Mouse (Mus musculus) embryonic facial prominence, embryonic 15.5 days (tissue): Measurements from ENCODE around the gene Srsf5. TPM values are rescaled to one million over a fixed set of nuclear protein-coding genes. Genes with fewer than 3 reads are reported as not detected.

Experiments used
- ATAC-seq: fragments of 200-750 bp; cut with Nextera tagmentation; 2 replicates; pipeline ENCODE4 v1.8.0; 2017; ENCODE audit warnings: low read depth, moderate TSS enrichment; ENCODE audit not compliant: insufficient number of reproducible peaks, low FRiP score, low TSS enrichment
- H3K27ac ChIP-seq: fragments of 300-500 bp; sonication (generic); replicated peaks from 2 replicates; pipeline ENCODE4 v1.5.1; 2015; ENCODE audit warnings: mild to moderate bottlenecking, inconsistent platforms
- H3K27me3 ChIP-seq: fragments of 300-500 bp; sonication (generic); 2 replicates; pipeline ENCODE4 v1.6.1; 2015; ENCODE audit warnings: inconsistent platforms
- H3K36me3 ChIP-seq: fragments of 300-500 bp; sonication (generic); 2 replicates; pipeline ENCODE4 v1.6.1; 2015; ENCODE audit warnings: mild to moderate bottlenecking, inconsistent platforms
- H3K4me1 ChIP-seq: fragments of 300-500 bp; sonication (generic); 2 replicates; pipeline ENCODE4 v1.6.1; 2015; ENCODE audit warnings: inconsistent platforms
- H3K4me2 ChIP-seq: fragments of 300-500 bp; sonication (generic); replicated peaks from 2 replicates; pipeline ENCODE4 v1.6.1; 2015; ENCODE audit warnings: mild to moderate bottlenecking, inconsistent platforms
- H3K4me3 ChIP-seq: fragments of 300-500 bp; sonication (generic); replicated peaks from 2 replicates; pipeline ENCODE4 v1.5.1; 2015; ENCODE audit warnings: mild to moderate bottlenecking, inconsistent platforms
- H3K9ac ChIP-seq: fragments of 300-500 bp; sonication (generic); 2 replicates; pipeline ENCODE4 v1.6.1; 2015; ENCODE audit warnings: inconsistent platforms
- H3K9me3 ChIP-seq: fragments of 300-500 bp; sonication (generic); replicated peaks from 2 replicates; pipeline ENCODE4 v1.6.1; 2016; ENCODE audit warnings: inconsistent platforms
- WGBS: fragments of 180-500 bp; shearing (Covaris S2); methylation state at CpG from one replicate; pipeline ENCODE4 v1.1.7; 2015; 5-methylcytosine and 5-hydroxymethylcytosine counted together
- polyA plus RNA-seq: library from polyadenylated mRNA; unstranded; fragments of >200 nt; fragmentation: Nextera tagmentation; extraction: Ambion mirVana; gene quantifications from 2 replicates; pipeline ENCODE4 v1.2.1, GENCODE M21; 2015

Srsf5 gene
- 566 and 588 TPM in 2 replicates for polyA plus RNA-seq

DNA sequence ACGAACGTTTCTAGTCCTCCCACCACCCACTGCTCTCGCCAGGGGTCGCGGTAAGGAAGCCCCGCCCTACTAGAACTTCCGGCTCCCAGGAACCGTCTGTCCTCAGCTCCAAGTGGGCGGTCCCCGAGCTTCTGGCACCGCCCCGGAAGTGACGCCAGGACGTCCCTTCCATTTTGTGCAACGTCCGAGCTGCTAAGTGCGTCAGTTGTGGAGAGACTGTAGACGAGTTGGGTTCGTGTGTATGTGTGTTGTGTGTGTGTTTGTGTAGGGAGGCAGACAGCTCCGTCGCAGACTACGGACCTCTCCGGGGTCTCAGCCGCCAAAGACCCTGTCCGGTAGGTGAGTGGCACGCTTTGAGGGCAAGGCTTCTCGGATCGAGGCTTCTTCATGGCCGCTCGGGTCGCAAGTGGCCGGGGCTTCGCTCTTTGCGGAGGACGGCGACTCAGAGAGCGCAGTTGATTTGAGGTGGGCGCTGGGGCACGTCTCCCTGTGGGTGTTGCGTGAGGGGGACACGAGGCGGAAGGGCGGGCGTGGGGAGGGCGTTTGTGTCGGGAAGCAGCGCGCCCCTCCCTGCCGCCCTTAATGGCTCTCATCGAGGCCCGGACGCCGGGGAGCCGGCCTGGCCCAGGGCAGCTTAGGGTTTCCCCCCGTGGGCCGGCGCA is at the start of gene Srsf5:
TSS of gene Srsf5 (plus strand) at position 171 of the 662 bp plus-strand sequence.
- peak within 1 kb of the TSS; percentile 98 for H3K27ac ChIP-seq
- WGBS = under 1% methylated on average over 50 of the region's 57 CpGs
- peaks cover 16% of the 10 kb centered on the region for H3K4me1 ChIP-seq
- H3K4me3 ChIP-seq = peak within 1 kb of the TSS; percentile 93
- ATAC-seq = peak; percentile 90
- H3K27me3 ChIP-seq = no peaks in the 10 kb centered on the region
- H3K9ac ChIP-seq = peak within 1 kb of the TSS; percentile 97
- peak within 1 kb of the TSS; percentile 64 for H3K4me2 ChIP-seq
- H3K9me3 ChIP-seq = no peaks in the 10 kb centered on the region
- H3K36me3 ChIP-seq = peaks cover 24% of the 10 kb centered on the region

GRCm38 (mm10) chr12:80909631-80910030 is 35.7 kb upstream of the Srsf5 start:
- H3K27ac ChIP-seq = no peak overlapping the region
- WGBS = 86% methylated on average over 8 of the region's 8 CpGs
- ATAC-seq = no peak

GRCm38 (mm10) chr12:80917764-80918163 is 27.5 kb upstream of the Srsf5 start:
- Histone ChIP-seq H3K27ac (no peak overlapping the region), H3K4me1 (peaks cover 1% of the 10 kb centered on the region; the same call in 1 of the 2 replicates), H3K36me3 (no peaks in the 10 kb centered on the region), H3K27me3 (no peaks in the 10 kb centered on the region), H3K4me2 (no peak overlapping the region), H3K9ac (no peak overlapping the region), H3K9me3 (no peaks in the 10 kb centered on the region), H3K4me3 (no peak overlapping the region)
- 57% methylated on average over 7 of the region's 7 CpGs for WGBS
- ATAC-seq = no peak

More at GRCm38 (mm10) chr12:80909631-80910030, 35.7 kb upstream of the Srsf5 start:
- H3K9ac ChIP-seq = no peak overlapping the region
- H3K4me3 ChIP-seq = no peak overlapping the region
- H3K4me2 ChIP-seq = no peak overlapping the region
- H3K9me3 ChIP-seq = no peaks in the 10 kb centered on the region
- H3K36me3 ChIP-seq = no peaks in the 10 kb centered on the region
- H3K27me3 ChIP-seq = no peaks in the 10 kb centered on the region
- H3K4me1 ChIP-seq = no peaks in the 10 kb centered on the region

DNA sequence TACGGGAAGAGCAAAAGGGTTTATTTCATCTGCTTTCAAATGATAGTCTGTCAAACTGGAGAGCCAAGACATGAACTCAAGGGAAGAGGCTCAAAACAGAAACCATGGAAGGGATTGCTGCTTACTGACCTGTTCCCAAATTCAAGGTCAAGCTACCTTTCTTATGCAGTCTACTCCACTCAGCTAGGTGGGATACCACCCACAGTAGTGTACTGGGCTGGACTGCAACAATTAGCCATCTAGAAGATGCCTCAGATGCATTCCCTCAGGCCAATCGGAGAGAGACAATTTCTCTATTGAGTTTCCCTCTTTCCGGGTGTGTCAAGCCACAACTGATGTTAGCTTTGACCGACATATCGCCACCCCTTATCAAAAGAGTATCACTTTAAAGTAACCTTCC is 24.0 kb upstream of the Srsf5 start:
- H3K4me2 ChIP-seq = no peak overlapping the region

GRCm38 (mm10) chr12:80922869-80923268 is 22.4 kb upstream of the Srsf5 start:
- no peaks in the 10 kb centered on the region for H3K36me3 ChIP-seq

More for the DNA sequence above, 24.0 kb upstream of the Srsf5 start:
- H3K27me3 ChIP-seq = no peaks in the 10 kb centered on the region
- peaks cover 10% of the 10 kb centered on the region for H3K4me1 ChIP-seq
- ATAC-seq = no peak
- no peak overlapping the region for H3K27ac ChIP-seq
- no peak overlapping the region for H3K4me3 ChIP-seq
- H3K9me3 ChIP-seq = no peaks in the 10 kb centered on the region
- no peaks in the 10 kb centered on the region for H3K36me3 ChIP-seq
- H3K9ac ChIP-seq = no peak overlapping the region
- WGBS = 85% methylated on average over 5 of the region's 5 CpGs

GRCm38 (mm10) chr12:80923602-80924001 is 21.7 kb upstream of the Srsf5 start:
- H3K9me3 ChIP-seq = no peaks in the 10 kb centered on the region
- no peaks in the 10 kb centered on the region for H3K36me3 ChIP-seq
- H3K27me3 ChIP-seq = no peaks in the 10 kb centered on the region
- WGBS = 52% methylated on average over 5 of the region's 5 CpGs
- no peak overlapping the region; the same call in 1 of the 2 replicates for H3K4me2 ChIP-seq
- H3K4me1 ChIP-seq = peaks cover 10% of the 10 kb centered on the region
- no peak overlapping the region for H3K4me3 ChIP-seq
- ATAC-seq = no peak
- H3K27ac ChIP-seq = peak overlapping the region; percentile 72
- H3K9ac ChIP-seq = no peak overlapping the region

More at GRCm38 (mm10) chr12:80922869-80923268, 22.4 kb upstream of the Srsf5 start:
- 6% methylated on average over 7 of the region's 7 CpGs for WGBS
- Histone ChIP-seq H3K9ac (no peak overlapping the region), H3K4me2 (peak overlapping the region; percentile 45), H3K4me1 (peaks cover 10% of the 10 kb centered on the region), H3K27me3 (no peaks in the 10 kb centered on the region), H3K27ac (peak overlapping the region; percentile 65), H3K4me3 (peak overlapping the region; percentile 7; the same call in 1 of the 2 replicates), H3K9me3 (no peaks in the 10 kb centered on the region)
- 0 out of 2 replicates have a peak, but pooled peaks have one; percentile 40 for ATAC-seq

DNA sequence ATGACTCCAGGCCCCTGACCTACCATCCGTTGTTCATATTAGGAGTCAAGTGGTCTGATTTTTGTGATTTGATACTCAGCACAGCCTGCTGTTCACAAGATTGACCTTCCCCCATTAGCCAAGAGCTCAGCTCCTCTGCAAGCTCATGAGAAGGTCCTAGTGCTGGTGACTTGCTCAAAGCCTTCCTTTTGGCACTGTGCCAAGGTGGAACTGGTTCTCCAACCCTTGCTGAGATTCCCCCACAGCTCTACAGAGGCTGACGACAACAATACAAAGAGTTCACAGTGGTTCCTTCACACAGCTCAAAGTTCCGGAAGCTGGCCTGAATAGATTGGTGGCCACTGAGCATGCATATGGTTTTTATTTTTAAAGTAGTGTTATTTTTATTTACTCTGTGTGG is 21.1 kb upstream of the Srsf5 start:
- Histone ChIP-seq H3K9me3 (no peaks in the 10 kb centered on the region), H3K4me2 (no peak overlapping the region; the same call in 1 of the 2 replicates), H3K36me3 (no peaks in the 10 kb centered on the region), H3K9ac (no peak overlapping the region), H3K4me3 (no peak overlapping the region), H3K27me3 (no peaks in the 10 kb centered on the region), H3K4me1 (peaks cover 10% of the 10 kb centered on the region), H3K27ac (peak overlapping the region; percentile 72)
- WGBS = 40% methylated on average over 3 of the region's 3 CpGs
- 0 out of 2 replicates have a peak, but pooled peaks have one; percentile 53 for ATAC-seq

- no peak overlapping the region for H3K4me2 ChIP-seq
- H3K27me3 ChIP-seq = no peaks in the 10 kb centered on the region
- peaks cover 10% of the 10 kb centered on the region for H3K4me1 ChIP-seq
- no peaks in the 10 kb centered on the region for H3K9me3 ChIP-seq
- WGBS = 55% methylated on average over 7 of the region's 7 CpGs
- ATAC-seq = no peak
- H3K4me3 ChIP-seq = no peak overlapping the region
- no peak overlapping the region for H3K27ac ChIP-seq
- H3K36me3 ChIP-seq = no peaks in the 10 kb centered on the region
- H3K9ac ChIP-seq = no peak overlapping the region
These were observed 19.4 kb upstream of the Srsf5 start for GRCm38 (mm10) chr12:80925919-80926318.

- H3K36me3 ChIP-seq = no peaks in the 10 kb centered on the region
- no peaks in the 10 kb centered on the region for H3K27me3 ChIP-seq
- 93% methylated on average over 4 of the region's 4 CpGs for WGBS
- ATAC-seq = no peak
- no peak overlapping the region for H3K27ac ChIP-seq
- H3K4me1 ChIP-seq = peaks cover 10% of the 10 kb centered on the region
- no peak overlapping the region for H3K4me2 ChIP-seq
- H3K9ac ChIP-seq = no peak overlapping the region
- no peaks in the 10 kb centered on the region for H3K9me3 ChIP-seq
- H3K4me3 ChIP-seq = no peak overlapping the region
These were observed 18.8 kb upstream of the Srsf5 start for GRCm38 (mm10) chr12:80926550-80926949.

GRCm38 (mm10) chr12:80927518-80927917 is 17.8 kb upstream of the Srsf5 start:
- WGBS = 46% methylated on average over 1 of the region's 1 CpGs
- no peaks in the 10 kb centered on the region for H3K9me3 ChIP-seq

DNA sequence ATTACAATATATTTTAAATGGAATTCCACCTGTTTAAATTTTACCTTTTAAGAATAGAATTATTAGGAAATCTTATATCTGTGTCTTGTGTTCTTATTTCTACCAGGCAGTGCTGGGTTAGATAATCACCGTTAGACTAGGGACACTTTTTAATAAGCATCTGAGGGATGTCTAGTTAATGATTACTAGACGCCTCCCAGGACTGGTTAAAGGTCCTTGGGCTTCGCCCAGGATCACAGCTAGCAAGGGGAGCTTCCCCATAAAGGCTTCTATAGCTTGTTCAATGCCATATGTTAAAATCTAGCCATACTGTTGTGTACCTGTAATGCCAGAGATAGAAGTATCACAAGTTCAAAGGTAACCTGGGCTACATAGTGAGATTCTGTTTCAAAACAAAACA is 16.4 kb upstream of the Srsf5 start:
- no peak overlapping the region for H3K9ac ChIP-seq
- no peak overlapping the region for H3K27ac ChIP-seq
- H3K9me3 ChIP-seq = no peaks in the 10 kb centered on the region
- H3K4me1 ChIP-seq = peaks cover 4% of the 10 kb centered on the region; the same call in 1 of the 2 replicates
- no peak overlapping the region for H3K4me3 ChIP-seq
- ATAC-seq = no peak
- H3K4me2 ChIP-seq = no peak overlapping the region
- no peaks in the 10 kb centered on the region for H3K36me3 ChIP-seq
- WGBS = 82% methylated on average over 3 of the region's 3 CpGs
- no peaks in the 10 kb centered on the region for H3K27me3 ChIP-seq

More at GRCm38 (mm10) chr12:80927518-80927917, 17.8 kb upstream of the Srsf5 start:
- Histone ChIP-seq H3K36me3 (no peaks in the 10 kb centered on the region), H3K4me1 (peaks cover 10% of the 10 kb centered on the region), H3K4me3 (no peak overlapping the region), H3K4me2 (no peak overlapping the region), H3K27me3 (no peaks in the 10 kb centered on the region), H3K9ac (no peak overlapping the region), H3K27ac (no peak overlapping the region)
- no peak for ATAC-seq
